Mouse (Mus musculus) heart, embryonic 12.5 days (tissue): ENCODE results near the gene Rpl18a. TPM values are rescaled to one million over a fixed set of nuclear protein-coding genes. Genes with fewer than 3 reads are reported as not detected.

Source experiments
- ATAC-seq: fragments of 200-750 bp; cut with Nextera tagmentation; 2 replicates; pipeline ENCODE4 v1.8.0; 2017; ENCODE audit warnings: moderate TSS enrichment, moderate library complexity; ENCODE audit not compliant: insufficient number of reproducible peaks, low FRiP score
- H3K27ac ChIP-seq: fragments of 300-500 bp; sonication (generic); 2 replicates; pipeline ENCODE4 v1.5.1; 2016; ENCODE audit warnings: mild to moderate bottlenecking, moderate library complexity; ENCODE audit not compliant: poor library complexity, severe bottlenecking
- H3K27me3 ChIP-seq: fragments of 300-500 bp; sonication (generic); replicated peaks from 2 replicates; pipeline ENCODE4 v1.6.1; 2016; ENCODE audit warnings: mild to moderate bottlenecking, moderate library complexity
- H3K36me3 ChIP-seq: fragments of 300-500 bp; sonication (generic); 2 replicates; pipeline ENCODE4 v1.6.1; 2016; ENCODE audit warnings: mild to moderate bottlenecking, moderate library complexity
- H3K4me1 ChIP-seq: fragments of 300-500 bp; sonication (generic); replicated peaks from 2 replicates; pipeline ENCODE4 v1.6.1; 2016; ENCODE audit warnings: mild to moderate bottlenecking
- H3K4me2 ChIP-seq: fragments of 300-500 bp; sonication (generic); 2 replicates; pipeline ENCODE4 v1.6.1; 2016; ENCODE audit warnings: mild to moderate bottlenecking, moderate library complexity
- H3K4me3 ChIP-seq: fragments of 300-500 bp; sonication (generic); 2 replicates; pipeline ENCODE4 v1.5.1; 2016; ENCODE audit warnings: mild to moderate bottlenecking
- H3K9ac ChIP-seq: fragments of 300-500 bp; sonication (generic); 2 replicates; pipeline ENCODE4 v1.6.1; 2016; ENCODE audit warnings: mild to moderate bottlenecking, moderate library complexity
- H3K9me3 ChIP-seq: fragments of 300-500 bp; sonication (generic); replicated peaks from 2 replicates; pipeline ENCODE4 v1.6.1; 2016; ENCODE audit warnings: mild to moderate bottlenecking, moderate library complexity
- whole genome bisulfite sequencing: fragments of 180-500 bp; shearing (Covaris S2); methylation state at CpG from one replicate; pipeline ENCODE4 v1.1.7; 2016; 5-methylcytosine and 5-hydroxymethylcytosine counted together
- polyA plus RNA-seq: library from polyadenylated mRNA; unstranded; fragments of >200 nt; fragmentation: Nextera tagmentation; extraction: Ambion mirVana; gene quantifications from 2 replicates; pipeline ENCODE4 v1.2.1, GENCODE M21; 2016

Gene Rpl18a
- polyA plus RNA-seq, 1 experiment from 2014 or later: 2,528 TPM

DNA sequence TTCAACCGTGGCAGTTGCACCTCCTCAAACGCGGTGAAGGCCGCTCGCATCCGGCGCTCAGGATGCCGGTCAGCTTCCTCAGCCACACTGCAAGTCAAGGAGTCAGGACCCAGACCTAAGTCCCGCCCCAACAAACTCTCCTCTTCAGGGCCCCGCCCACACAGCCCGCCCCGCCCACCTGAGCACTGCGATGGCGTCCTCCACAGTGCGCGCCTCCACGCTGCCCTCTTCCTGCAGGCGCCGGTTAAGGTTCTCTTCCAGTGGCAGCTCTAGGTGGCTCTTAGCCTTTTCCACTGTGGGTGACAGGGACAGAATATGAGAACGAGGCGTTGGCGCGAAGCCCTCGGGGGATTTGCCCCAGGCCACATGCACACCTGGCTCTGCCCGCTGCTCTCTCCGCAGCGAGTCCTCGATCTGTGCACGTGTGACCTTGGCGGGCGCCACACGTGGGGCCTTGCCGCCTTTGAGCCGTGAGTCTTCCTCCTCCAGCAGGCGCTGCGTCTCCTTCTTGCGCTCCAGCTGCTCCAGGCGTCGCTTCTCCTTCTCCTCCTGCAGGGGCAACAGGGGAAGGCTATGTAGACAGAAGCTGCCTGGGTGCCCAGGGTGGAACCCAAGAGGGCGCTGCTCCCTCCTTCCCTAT lies 28.5 kb downstream of the Rpl18a start:
- peak overlapping the region; percentile 51 for H3K4me2 ChIP-seq
- H3K27ac ChIP-seq: no peak overlapping the region
- H3K4me1 ChIP-seq: peaks cover 62% of the 10 kb centered on the region
- H3K36me3 ChIP-seq: peaks cover 8% of the 10 kb centered on the region
- ATAC-seq: 0 out of 2 replicates have a peak, but pooled peaks have one; percentile 26
- 0 out of 2 replicates have a peak overlapping the region, but pooled peaks have one; percentile 13 for H3K4me3 ChIP-seq
- H3K9ac ChIP-seq: peak overlapping the region; percentile 57
- H3K9me3 ChIP-seq: no peaks in the 10 kb centered on the region
- WGBS: 21% methylated on average over 40 of the region's 40 CpGs
- no peaks in the 10 kb centered on the region; the same call in 1 of the 2 replicates for H3K27me3 ChIP-seq

DNA sequence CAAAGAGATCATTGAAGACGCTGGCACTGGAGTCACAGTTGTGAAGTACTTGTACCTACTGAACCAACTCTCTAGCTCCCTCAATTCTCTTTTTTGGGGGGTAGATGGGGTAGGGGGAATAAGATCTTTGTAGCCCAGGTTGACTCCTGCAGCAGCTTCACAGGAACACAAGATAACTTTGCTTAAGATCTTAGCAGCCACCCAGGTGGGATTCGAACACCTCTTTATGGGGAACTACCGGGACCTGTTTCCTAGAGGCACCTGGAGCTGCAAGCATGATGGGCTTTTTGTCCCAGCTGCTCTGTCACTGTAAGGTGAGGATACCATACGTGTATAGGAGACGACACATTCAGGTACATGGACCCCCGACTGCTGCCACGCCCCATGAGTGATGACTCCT lies 30.6 kb downstream of the Rpl18a start:
- H3K4me2 ChIP-seq: no peak overlapping the region; the same call in 1 of the 2 replicates
- H3K4me3 ChIP-seq: no peak overlapping the region
- H3K9me3 ChIP-seq: no peaks in the 10 kb centered on the region
- H3K27me3 ChIP-seq: peaks cover 21% of the 10 kb centered on the region
- ATAC-seq: no peak
- 0 out of 2 replicates have a peak overlapping the region, but pooled peaks have one; percentile 53 for H3K9ac ChIP-seq
- H3K27ac ChIP-seq: no peak overlapping the region
- 84% methylated on average over 7 of the region's 7 CpGs for WGBS
- H3K36me3 ChIP-seq: peaks cover 8% of the 10 kb centered on the region
- H3K4me1 ChIP-seq: peaks cover 68% of the 10 kb centered on the region

DNA sequence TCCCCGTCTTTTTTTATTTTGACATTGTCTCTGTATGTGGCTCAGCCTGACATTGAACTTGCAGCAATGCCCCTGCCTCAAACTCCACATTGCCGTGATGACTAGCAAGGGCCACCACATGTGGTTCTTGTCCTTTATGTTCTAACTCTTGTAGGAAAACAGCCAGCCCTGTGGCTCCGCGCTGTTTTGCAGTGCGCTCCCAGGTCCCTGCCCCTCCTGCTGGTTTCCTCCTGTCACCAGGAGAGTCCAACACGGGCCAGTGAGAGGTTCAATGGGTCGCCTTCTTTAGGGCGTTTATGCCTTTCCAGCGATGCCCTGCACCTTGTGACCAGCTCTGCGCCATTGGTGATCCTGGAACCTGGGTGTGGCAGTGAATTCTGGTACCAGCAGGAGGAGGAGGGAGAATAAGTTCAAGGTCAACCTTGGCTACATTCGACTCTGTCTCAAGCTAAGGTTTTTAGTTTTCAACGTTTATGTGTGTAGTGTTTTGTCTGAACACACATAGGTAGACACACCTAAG lies 31.2 kb downstream of the Rpl18a start:
- H3K4me2 ChIP-seq: peak overlapping the region; percentile 90
- WGBS: 7% methylated on average over 12 of the region's 12 CpGs

GRCm38 (mm10) chr8:70865350-70866000 lies 31.7 kb downstream of the Rpl18a start:
- Histone ChIP-seq H3K27me3 (peaks cover 29% of the 10 kb centered on the region), H3K4me1 (peaks cover 57% of the 10 kb centered on the region), H3K9me3 (no peaks in the 10 kb centered on the region), H3K4me2 (peak overlapping the region; percentile 90), H3K27ac (peak overlapping the region; percentile 71), H3K4me3 (peak overlapping the region; percentile 59), H3K9ac (peak overlapping the region; percentile 69), H3K36me3 (peaks cover 8% of the 10 kb centered on the region)
- whole genome bisulfite sequencing: under 1% methylated on average over 46 of the region's 46 CpGs
- peak; percentile 91 for ATAC-seq

More for the DNA sequence above, 31.2 kb downstream of the Rpl18a start:
- Histone ChIP-seq H3K9me3 (no peaks in the 10 kb centered on the region), H3K36me3 (peaks cover 8% of the 10 kb centered on the region), H3K27ac (peak overlapping the region; percentile 69), H3K27me3 (peaks cover 26% of the 10 kb centered on the region), H3K4me3 (peak overlapping the region; percentile 59), H3K9ac (peak overlapping the region; percentile 53), H3K4me1 (peaks cover 63% of the 10 kb centered on the region)
- ATAC-seq: 0 out of 2 replicates have a peak, but pooled peaks have one; percentile 1

GRCm38 (mm10) chr8:70864712-70865221 lies 32.4 kb downstream of the Rpl18a start:
- Histone ChIP-seq H3K36me3 (peaks cover 8% of the 10 kb centered on the region), H3K4me1 (peaks cover 55% of the 10 kb centered on the region), H3K9ac (peak overlapping the region; percentile 69), H3K27ac (peak overlapping the region; percentile 71; the same call in 1 of the 2 replicates), H3K9me3 (no peaks in the 10 kb centered on the region), H3K4me2 (peak overlapping the region; percentile 90), H3K4me3 (peak overlapping the region; percentile 59), H3K27me3 (peaks cover 35% of the 10 kb centered on the region)
- no peak for ATAC-seq
- 2% methylated on average over 24 of the region's 24 CpGs for WGBS

DNA sequence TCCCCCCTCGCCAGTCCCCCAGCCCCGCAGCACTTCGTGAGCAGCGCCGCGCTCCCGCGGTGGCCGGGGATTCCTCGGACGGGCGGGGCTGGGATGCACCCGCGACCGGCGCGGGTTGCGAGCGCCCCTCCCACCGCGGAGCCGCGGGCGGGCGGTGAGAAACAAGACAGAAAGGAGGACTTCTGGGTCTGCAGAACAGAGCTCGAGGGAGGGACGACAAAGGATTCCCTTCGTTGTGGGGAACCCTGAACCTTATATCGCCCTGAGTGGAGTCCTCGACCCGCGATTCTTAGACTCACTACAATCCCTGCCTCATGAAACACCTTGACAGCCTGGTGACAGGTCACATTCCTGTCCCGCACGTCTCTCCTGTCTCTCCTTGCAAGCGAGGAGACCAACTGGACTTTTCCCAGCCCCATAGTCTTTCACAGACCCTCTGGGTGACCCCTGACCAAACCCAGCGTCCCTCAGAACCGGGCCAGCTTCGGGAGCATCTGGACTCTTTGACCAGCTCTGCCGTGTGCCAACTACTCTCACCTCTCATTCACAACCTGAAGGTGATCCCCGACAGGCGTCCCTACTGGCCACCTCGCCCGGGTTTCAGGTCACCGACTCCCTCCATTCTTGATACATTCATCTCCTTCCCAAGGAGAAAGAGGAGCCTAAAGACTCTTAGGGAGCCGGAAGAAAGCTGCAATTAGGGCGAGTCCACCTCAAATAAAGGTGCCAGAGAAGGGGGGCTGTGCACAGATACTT lies 33.1 kb downstream of the Rpl18a start:
- H3K4me3 ChIP-seq: peak overlapping the region; percentile 59
- WGBS: 1% methylated on average over 45 of the region's 46 CpGs
- H3K4me1 ChIP-seq: peaks cover 49% of the 10 kb centered on the region
- peaks cover 8% of the 10 kb centered on the region for H3K36me3 ChIP-seq
- peak overlapping the region; percentile 90 for H3K4me2 ChIP-seq
- no peak for ATAC-seq
- H3K9me3 ChIP-seq: no peaks in the 10 kb centered on the region
- H3K9ac ChIP-seq: peak overlapping the region; percentile 69
- H3K27ac ChIP-seq: no peak overlapping the region
- H3K27me3 ChIP-seq: peaks cover 35% of the 10 kb centered on the region

- peaks cover 35% of the 10 kb centered on the region for H3K27me3 ChIP-seq
- peak within 1 kb of the TSS; percentile 69 for H3K9ac ChIP-seq
- H3K4me2 ChIP-seq: peak within 1 kb of the TSS; percentile 90
- peaks cover 3% of the 10 kb centered on the region for H3K36me3 ChIP-seq
- peaks cover 38% of the 10 kb centered on the region for H3K4me1 ChIP-seq
- ATAC-seq: no peak
- no peaks in the 10 kb centered on the region for H3K9me3 ChIP-seq
- peak within 1 kb of the TSS; percentile 59 for H3K4me3 ChIP-seq
- WGBS: under 1% methylated on average over 55 of the region's 55 CpGs
- H3K27ac ChIP-seq: no peak within 1 kb of the TSS
These were observed 34.2 kb downstream of the Rpl18a start, which contains the start of gene Kcnn1 for GRCm38 (mm10) chr8:70862824-70863641. Gene Kcnn1, minus strand, starts transcription at chr8:70863258.

DNA sequence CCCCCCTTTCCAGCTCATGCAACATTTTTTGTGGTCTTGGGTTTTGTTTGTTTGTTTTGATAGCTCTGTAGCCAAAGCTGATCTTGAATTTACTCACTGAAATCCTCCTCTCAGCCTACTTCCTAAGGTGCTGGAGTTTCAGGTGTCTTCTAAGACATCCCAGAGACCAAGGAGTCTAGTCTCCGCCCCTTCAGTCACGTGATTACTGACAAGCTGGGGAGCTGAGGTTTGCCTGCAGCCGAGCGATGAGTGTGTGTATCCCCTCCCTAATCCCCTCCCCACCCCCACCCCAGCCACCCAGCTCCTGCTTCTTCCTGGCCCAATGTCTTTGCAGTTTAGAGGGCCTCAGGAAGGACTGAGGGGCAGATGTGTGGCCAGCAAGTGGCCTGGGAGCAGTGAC lies 39.7 kb downstream of the Rpl18a start:
- Histone ChIP-seq H3K27me3 (peaks cover 54% of the 10 kb centered on the region), H3K4me2 (no peak overlapping the region), H3K9me3 (no peaks in the 10 kb centered on the region), H3K4me1 (peaks cover 17% of the 10 kb centered on the region), H3K27ac (no peak overlapping the region), H3K36me3 (no peaks in the 10 kb centered on the region), H3K9ac (no peak overlapping the region), H3K4me3 (no peak overlapping the region)
- no peak for ATAC-seq
- 16% methylated on average over 4 of the region's 4 CpGs for WGBS

GRCm38 (mm10) chr8:70856541-70857197 lies 40.5 kb downstream of the Rpl18a start:
- Histone ChIP-seq H3K4me2 (peak overlapping the region; percentile 97), H3K4me3 (peak overlapping the region; percentile 58), H3K27ac (no peak overlapping the region), H3K9ac (peak overlapping the region; percentile 74), H3K27me3 (peaks cover 45% of the 10 kb centered on the region), H3K4me1 (peaks cover 20% of the 10 kb centered on the region), H3K36me3 (no peaks in the 10 kb centered on the region), H3K9me3 (no peaks in the 10 kb centered on the region)
- ATAC-seq: peak; percentile 80
- WGBS: 8% methylated on average over 33 of the region's 33 CpGs

- H3K9me3 ChIP-seq: no peaks in the 10 kb centered on the region
- peak overlapping the region; percentile 97; the same call in 1 of the 2 replicates for H3K4me2 ChIP-seq
- H3K27me3 ChIP-seq: peaks cover 39% of the 10 kb centered on the region
- H3K9ac ChIP-seq: no peak overlapping the region
- H3K4me3 ChIP-seq: no peak overlapping the region
- WGBS: 59% methylated on average over 5 of the region's 5 CpGs
- no peak for ATAC-seq
- peaks cover 20% of the 10 kb centered on the region for H3K4me1 ChIP-seq
- H3K27ac ChIP-seq: no peak overlapping the region
- no peaks in the 10 kb centered on the region for H3K36me3 ChIP-seq
These were observed 41.2 kb downstream of the Rpl18a start for GRCm38 (mm10) chr8:70856028-70856427.
